Mouse (Mus musculus) layer of hippocampus, postnatal 36 days (tissue): Measurements from ENCODE around the gene Gm9268. TPM values are rescaled to one million over a fixed set of nuclear protein-coding genes. Genes with fewer than 3 reads are reported as not detected.
"Not testable (repeated sequence)": the region's sequence is repeated elsewhere in the genome, so short reads cannot be mapped to it uniquely, and the experiment has no call there.

Experiments used
- DNase-seq, 2 experiments: peaks; one replicate each; pipeline ENCODE4 v3.0.0; 2022
- total RNA-seq, 2 experiments: library from RNA; stranded (reverse); gene quantifications; 2 replicates each; pipeline ENCODE4 v1.2.3; 2021

Gm9268 gene
- total RNA-seq: not detected

- DNase-seq: not testable (repeated sequence)
Measured at GRCm38 (mm10) chr7:43018465-43018864, at the start of gene Gm9268. Gene Gm9268 (plus strand): TSS chr7:43018765.

DNA sequence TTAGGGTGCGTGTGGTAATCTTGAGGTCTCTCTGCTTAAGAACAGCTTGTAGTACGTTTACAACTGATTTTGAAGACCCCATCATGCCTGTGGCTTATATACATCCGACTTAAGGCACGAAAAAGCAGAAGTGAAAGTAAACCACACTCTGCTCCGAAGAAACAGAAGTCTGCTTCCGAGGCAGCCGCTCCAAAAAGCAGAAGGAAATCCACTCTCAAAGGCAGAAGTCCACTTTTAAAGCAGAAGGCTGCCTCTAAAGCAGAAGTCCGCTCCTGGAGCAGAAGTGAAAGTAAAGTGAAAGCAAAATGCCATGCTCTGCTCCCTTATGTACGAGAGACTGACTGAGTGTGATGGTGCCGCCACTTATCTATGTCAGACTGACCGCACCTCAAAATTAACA lies 38.5 kb upstream of the Gm9268 start:
- DNase-seq: no peak

GRCm38 (mm10) chr7:42980739-42981138 lies 37.8 kb upstream of the Gm9268 start:
- no peak for DNase-seq

- no peak for DNase-seq
Measured at GRCm38 (mm10) chr7:43077831-43078230, 59.3 kb downstream of the Gm9268 start.

Other genes with a start within 250 kb of the Gm9268 start
- not detected for gene Vmn2r62, start 225.2 kb upstream of the Gm9268 start, total RNA-seq
- under 1 TPM; 0.30 to 0.43 TPM for gene Gm2381, start 151.5 kb upstream of the Gm9268 start, total RNA-seq
- not detected for gene Vmn2r63, start 84.9 kb upstream of the Gm9268 start, total RNA-seq
- gene Zfp936, start 95.5 kb downstream of the Gm9268 start, total RNA-seq: not detected